Mouse (Mus musculus): Measurements from ENCODE around the gene Plac9a. TPM values are rescaled to one million over a fixed set of nuclear protein-coding genes. Genes with fewer than 3 reads are reported as not detected.

Plac9a gene
- polyA plus RNA-seq, 1 experiment = not detected

DNA sequence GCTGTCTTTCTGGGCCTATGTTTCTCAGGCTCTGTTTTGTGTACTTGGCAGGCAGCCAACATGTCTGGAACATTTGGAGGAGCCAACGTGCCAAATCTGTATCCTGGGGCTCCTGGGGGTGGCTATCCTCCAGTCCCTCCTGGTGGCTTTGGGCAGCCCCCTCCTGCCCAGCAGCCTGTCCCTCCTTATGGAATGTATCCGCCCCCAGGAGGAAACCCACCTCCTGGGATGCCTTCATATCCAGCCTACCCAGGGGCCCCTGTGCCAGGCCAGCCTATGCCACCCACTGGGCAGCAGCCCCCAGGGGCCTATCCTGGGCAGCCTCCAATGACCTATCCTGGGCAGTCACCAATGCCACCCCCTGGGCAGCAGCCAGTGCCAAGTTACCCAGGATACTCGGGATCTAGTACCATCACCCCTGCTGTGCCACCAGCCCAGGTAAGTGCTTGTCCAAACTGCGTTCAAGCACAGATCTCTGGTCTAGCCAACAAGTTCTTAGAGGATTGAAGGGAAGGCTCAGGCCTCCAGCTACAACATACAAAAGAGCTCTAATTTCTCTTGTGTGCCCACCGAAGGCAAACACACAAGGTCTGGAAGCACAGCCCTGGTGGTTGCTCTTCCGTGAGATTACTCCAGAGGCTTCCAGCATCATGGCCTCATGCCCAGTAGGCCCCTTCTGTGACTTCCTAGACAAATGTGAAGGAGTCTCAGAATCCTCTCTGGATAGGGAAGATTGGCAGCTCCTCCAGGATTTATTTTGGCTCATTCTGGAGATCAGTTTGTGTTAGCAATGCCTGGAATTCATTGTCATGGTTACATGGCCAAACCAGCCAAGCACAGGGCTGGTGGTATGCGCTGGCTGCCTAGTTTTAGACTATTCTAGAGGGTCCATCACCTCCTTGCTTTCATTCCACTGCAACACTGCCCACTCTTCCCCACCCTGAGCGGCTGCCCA is 30.2 kb downstream of the Plac9a start:
- Histone ChIP-seq H3K27me3 (replicated peaks) (no peaks in the 10 kb centered on the region), H3K4me1 (peaks cover 31% of the 10 kb centered on the region), H3K36me3 (replicated peaks; ENCODE audit: low read length) (peaks cover 66% of the 10 kb centered on the region), H3K9me3 (no peaks in the 10 kb centered on the region), H3K4me3 (replicated peaks) (no peak overlapping the region)
- TF ChIP-seq FLI1 (IDR thresholded peaks at IDR 0.05; ENCODE audit: low read length) (no peak), GATA1 (IDR thresholded peaks at IDR 0.05; ENCODE audit: borderline replicate concordance, low read length) (no peak)

DNA sequence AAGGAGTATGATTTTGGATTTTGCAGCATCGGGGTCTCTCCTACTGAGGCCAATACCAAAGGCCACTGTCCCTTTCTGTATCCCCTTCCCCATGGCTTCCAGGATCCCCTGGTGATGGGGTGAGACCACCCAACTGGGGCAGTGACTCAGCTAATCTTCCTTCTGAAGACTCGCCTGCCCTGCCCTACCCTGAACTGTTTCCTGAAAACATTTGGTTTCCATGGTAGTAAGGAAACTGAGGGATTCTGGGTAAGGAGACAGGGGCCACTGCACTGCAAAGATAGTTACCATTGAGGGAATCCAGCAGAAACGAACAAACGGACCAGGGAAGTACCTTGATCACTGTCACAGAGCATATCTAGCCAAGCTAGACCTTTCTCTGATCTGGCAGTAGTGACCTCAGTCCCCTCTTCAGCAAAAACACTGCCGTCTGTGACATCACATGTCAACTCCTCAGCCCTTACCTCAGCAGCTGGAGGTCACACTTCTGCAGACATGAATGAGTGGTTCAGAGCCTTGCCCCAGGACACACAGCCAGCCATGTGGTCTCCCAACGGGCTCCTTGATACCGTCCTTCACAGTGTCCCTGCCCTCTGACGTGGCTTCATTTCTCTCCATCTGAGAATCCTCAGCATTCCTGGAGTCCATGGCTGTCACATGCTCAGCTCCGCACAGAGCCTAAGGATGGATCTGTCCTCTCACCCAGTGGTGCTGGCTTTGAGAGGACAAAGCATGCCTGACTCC is 33.6 kb downstream of the Plac9a start:
- no peaks in the 10 kb centered on the region for H3K9me3 ChIP-seq
- peak overlapping the region; percentile 11 for H3K4me3 ChIP-seq (replicated peaks)
- peaks cover 70% of the 10 kb centered on the region for H3K36me3 ChIP-seq (replicated peaks; ENCODE audit: low read length)
- H3K27me3 ChIP-seq (replicated peaks) = no peaks in the 10 kb centered on the region
- TF ChIP-seq FLI1 (IDR thresholded peaks at IDR 0.05; ENCODE audit: low read length) (no peak), GATA1 (IDR thresholded peaks at IDR 0.05; ENCODE audit: borderline replicate concordance, low read length) (no peak)
- H3K4me1 ChIP-seq = peaks cover 60% of the 10 kb centered on the region

DNA sequence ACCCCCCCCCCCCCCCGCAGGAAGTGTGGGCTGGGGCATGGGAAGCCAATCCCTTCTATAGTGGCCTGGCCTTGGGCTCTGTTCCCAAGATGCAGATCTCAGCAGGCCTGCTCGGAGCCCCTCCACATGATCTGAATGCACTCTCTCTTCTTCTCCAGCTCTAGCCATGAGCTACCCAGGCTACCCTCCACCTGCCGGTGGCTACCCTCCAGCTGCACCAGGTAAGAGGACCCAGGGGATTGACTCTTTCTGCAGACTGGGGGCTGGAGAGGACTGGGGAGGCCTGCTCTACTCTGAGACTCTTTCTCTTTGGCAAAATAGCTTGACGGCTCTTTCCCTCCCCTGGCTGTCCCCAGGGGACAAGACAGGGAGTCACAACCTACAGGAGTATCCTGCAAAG is 34.2 kb downstream of the Plac9a start:
- H3K4me3 ChIP-seq (replicated peaks) = no peak overlapping the region
- peaks cover 64% of the 10 kb centered on the region for H3K36me3 ChIP-seq (replicated peaks; ENCODE audit: low read length)
- H3K27me3 ChIP-seq (replicated peaks) = no peaks in the 10 kb centered on the region
- H3K9me3 ChIP-seq = no peaks in the 10 kb centered on the region
- peaks cover 60% of the 10 kb centered on the region for H3K4me1 ChIP-seq
- TF ChIP-seq FLI1 (IDR thresholded peaks at IDR 0.05; ENCODE audit: low read length) = no peak

DNA sequence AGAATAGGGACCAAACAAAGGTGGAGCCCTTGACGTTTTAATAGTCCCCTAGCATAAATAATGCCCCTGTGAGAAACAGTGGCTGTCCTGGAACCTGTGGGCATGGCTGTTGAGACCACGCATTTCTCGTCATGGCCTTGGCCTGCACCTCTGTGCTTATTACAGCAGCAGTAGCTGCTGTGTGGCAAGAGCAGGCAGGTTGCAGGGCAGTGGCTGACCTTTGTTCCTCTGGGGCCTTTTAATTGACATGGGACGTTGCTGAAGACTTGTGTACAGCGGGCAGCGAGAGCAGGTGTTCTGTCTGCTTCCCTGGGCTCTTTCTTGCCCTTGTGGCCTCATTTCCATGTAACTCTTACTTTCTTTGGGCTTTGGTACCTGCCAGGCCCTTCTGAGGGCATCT is 35.1 kb downstream of the Plac9a start:
- no peak overlapping the region for H3K4me3 ChIP-seq (replicated peaks)
- no peaks in the 10 kb centered on the region for H3K27me3 ChIP-seq (replicated peaks)
- H3K9me3 ChIP-seq = no peaks in the 10 kb centered on the region
- TF ChIP-seq FLI1 (IDR thresholded peaks at IDR 0.05; ENCODE audit: low read length) (no peak), GATA1 (IDR thresholded peaks at IDR 0.05; ENCODE audit: borderline replicate concordance, low read length) (no peak)
- peaks cover 59% of the 10 kb centered on the region for H3K36me3 ChIP-seq (replicated peaks; ENCODE audit: low read length)
- peaks cover 63% of the 10 kb centered on the region for H3K4me1 ChIP-seq

DNA sequence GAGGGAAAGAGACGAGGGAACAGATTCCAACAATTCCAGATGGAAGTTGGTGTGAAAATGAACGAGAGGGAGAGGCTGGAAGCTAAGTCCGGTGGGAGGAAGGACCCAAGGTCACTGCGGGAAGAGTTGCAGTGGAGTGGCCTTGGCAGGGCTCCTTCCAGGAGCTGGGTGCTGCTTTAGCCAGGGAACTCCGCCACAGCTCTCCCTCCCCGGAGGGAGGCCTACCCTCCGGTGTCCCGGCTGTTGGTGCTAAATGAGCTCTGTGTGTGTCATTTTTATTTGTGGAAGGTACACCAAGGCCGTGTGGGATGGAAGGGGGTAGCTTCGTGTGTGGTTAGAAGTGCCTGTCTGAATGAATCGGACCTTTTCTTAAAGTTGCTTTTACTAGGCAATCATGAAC is 36.1 kb downstream of the Plac9a start:
- Histone ChIP-seq H3K36me3 (replicated peaks; ENCODE audit: low read length) (peaks cover 51% of the 10 kb centered on the region), H3K9me3 (no peaks in the 10 kb centered on the region), H3K27me3 (replicated peaks) (no peaks in the 10 kb centered on the region), H3K4me1 (peaks cover 68% of the 10 kb centered on the region), H3K4me3 (replicated peaks) (no peak overlapping the region)
- TF ChIP-seq FLI1 (IDR thresholded peaks at IDR 0.05; ENCODE audit: low read length) = no peak
- no peak for TF ChIP-seq GATA1 (IDR thresholded peaks at IDR 0.05; ENCODE audit: borderline replicate concordance, low read length)

DNA sequence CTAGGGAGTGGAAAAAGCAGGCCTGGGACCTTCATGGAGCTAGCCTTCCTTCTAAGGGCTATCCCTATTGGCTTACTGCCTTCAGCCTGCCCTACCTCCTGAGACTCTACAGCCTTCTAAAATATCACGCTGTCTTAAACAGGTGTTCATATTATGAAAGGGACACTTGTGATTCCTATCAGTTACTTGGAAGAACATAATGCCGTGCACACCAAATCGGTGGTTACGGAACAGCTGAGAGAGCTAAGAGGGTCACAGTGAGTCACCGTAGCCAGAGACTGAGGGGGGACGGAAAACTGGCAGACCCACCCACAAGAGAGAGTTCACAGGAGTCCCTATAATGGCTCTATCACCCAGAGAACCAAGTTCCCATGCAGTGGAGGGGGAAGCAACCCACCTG is 36.5 kb downstream of the Plac9a start:
- Histone ChIP-seq H3K27me3 (replicated peaks) (no peaks in the 10 kb centered on the region), H3K36me3 (replicated peaks; ENCODE audit: low read length) (peaks cover 47% of the 10 kb centered on the region), H3K4me3 (replicated peaks) (no peak overlapping the region), H3K9me3 (no peaks in the 10 kb centered on the region), H3K4me1 (peaks cover 71% of the 10 kb centered on the region)
- TF ChIP-seq FLI1 (IDR thresholded peaks at IDR 0.05; ENCODE audit: low read length) = no peak

DNA sequence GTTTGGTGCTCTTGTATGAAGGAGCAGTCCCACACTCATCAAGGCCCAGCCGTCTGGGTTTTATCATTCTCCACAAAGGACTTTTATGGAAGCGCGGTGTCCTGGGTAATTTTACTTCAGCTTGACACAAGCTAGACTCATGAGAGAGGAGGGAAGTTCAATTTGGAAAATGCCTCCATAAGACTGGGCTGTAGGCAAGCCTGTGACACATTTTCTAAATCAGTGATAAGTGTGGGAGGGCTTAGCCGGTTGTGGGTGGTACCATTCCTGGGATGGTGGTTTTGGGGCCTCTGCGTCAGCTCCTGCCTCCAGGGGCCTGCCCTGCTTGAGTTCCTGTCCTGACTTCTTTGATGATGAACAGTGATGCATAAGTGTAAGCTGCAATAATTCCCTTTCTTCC is 37.6 kb downstream of the Plac9a start:
- Histone ChIP-seq H3K4me1 (peaks cover 82% of the 10 kb centered on the region), H3K4me3 (replicated peaks) (no peak overlapping the region), H3K36me3 (replicated peaks; ENCODE audit: low read length) (peaks cover 36% of the 10 kb centered on the region), H3K9me3 (no peaks in the 10 kb centered on the region), H3K27me3 (replicated peaks) (no peaks in the 10 kb centered on the region)
- TF ChIP-seq FLI1 (IDR thresholded peaks at IDR 0.05; ENCODE audit: low read length) (no peak), GATA1 (IDR thresholded peaks at IDR 0.05; ENCODE audit: borderline replicate concordance, low read length) (no peak)

DNA sequence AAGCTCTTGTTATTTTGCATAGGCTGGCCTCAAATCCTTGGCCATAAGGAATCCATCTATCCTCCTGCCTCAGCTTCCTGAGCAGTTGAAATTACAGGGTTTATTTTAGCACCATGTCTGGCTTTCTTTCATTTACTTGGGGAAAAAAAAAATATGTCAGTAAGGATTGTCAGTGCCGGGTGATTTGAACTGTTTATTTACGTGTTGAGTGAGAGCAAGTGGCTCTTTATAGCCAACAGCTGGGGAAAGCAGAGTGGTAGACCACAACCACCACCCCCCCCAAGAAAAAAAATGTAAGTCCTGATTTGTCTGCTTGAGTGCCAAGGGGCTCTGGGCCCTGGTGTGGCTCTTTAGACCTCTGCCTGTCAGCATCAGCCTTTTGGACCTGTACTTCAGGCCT is 39.2 kb downstream of the Plac9a start:
- no peak overlapping the region for H3K4me3 ChIP-seq (replicated peaks)
- H3K4me1 ChIP-seq = peaks cover 82% of the 10 kb centered on the region
- no peak for TF ChIP-seq FLI1 (IDR thresholded peaks at IDR 0.05; ENCODE audit: low read length)
- H3K9me3 ChIP-seq = no peaks in the 10 kb centered on the region
- H3K36me3 ChIP-seq (replicated peaks; ENCODE audit: low read length) = peaks cover 27% of the 10 kb centered on the region
- no peaks in the 10 kb centered on the region for H3K27me3 ChIP-seq (replicated peaks)

DNA sequence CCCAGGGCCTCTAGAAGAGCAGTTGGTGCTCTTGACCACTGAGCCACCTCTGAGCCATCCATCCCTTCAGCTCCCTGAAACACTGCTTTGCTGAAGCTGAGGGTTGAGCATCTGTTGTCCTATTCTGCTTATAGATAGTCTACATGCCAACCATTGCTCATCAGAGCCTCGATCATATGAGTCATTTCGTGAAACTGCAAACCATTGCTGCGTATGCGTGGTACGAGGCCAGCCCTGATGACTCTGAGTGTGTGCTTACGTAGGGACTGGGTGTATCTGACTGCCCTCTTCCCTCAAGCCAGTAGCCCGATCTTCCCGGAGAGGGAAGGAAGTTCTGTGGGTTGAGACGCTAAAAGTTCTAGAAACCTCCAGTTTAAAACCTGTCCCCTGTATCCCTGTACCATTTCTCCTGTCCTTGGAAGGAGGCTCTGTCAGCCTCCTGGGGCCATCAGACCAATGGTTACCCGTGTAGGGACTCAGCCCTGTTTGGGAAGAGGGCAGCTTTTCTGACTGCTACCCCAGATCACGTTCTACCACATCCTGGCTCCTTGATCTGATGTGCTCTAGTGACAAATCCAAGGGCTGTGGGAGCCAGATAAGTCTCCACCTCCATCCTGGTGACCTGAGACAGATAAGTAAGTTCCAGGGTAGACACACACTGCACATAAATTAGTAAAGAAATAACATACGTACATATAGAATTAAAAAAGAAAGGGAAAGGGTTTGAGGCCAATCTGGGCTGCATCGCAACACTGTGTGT is 40.9 kb downstream of the Plac9a start:
- no peaks in the 10 kb centered on the region for H3K9me3 ChIP-seq
- peaks cover 23% of the 10 kb centered on the region for H3K36me3 ChIP-seq (replicated peaks; ENCODE audit: low read length)
- H3K4me3 ChIP-seq (replicated peaks) = peak overlapping the region; percentile 80
- no peak for TF ChIP-seq FLI1 (IDR thresholded peaks at IDR 0.05; ENCODE audit: low read length)
- no peak for TF ChIP-seq GATA1 (IDR thresholded peaks at IDR 0.05; ENCODE audit: borderline replicate concordance, low read length)
- H3K4me1 ChIP-seq = peaks cover 82% of the 10 kb centered on the region
- H3K27me3 ChIP-seq (replicated peaks) = no peaks in the 10 kb centered on the region

Data from megakaryocyte, embryonic 14.5 days (primary cell).